Mouse (Mus musculus) ovary, postnatal 14 days (tissue): Measurements from ENCODE around the gene Sh3pxd2b.

ENCODE experiments used
- DNase-seq: peaks from one replicate; pipeline ENCODE4 v3.0.0; 2022; ENCODE audit warnings: low spot score

Gene Sh3pxd2b

DNA sequence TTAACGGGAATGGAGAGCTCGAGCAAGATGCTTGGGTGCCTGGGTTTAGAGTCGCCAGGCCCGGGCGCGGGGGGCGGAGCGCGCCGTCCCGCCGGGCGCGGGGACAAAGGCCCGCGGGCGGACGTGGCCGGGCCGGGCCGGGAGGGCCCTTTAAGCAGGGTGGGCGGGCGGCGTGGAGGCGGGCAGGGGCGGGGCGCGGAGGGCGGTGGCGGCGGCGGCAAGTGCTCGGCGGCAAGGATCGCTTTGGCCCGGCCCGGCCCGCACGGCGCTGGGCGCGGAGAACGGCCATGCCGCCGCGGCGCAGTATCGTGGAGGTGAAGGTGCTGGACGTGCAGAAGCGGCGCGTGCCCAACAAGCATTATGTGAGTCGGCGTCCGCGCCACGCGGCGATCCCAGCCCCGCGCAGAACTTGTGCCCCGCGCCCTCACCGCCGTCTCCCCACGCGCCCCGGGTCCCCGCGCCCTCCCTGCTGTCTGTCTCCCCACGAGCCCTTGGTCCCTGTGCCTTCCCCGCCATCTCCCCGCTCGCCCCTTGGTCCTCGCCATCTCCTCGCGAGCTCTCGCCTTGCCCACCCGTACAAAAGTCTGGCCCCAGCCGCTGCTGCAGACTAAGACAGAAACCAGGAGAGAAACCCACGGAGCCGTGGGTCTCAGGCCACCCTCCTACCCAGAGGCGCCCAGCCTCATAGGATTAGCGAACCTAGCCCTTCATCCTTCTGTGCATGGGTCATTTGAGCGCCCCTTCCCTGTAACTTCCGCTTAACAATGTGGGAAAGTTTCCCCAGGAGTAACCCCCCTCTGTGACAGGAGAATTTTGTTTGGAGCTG, at the start of gene Sh3pxd2b:
Sh3pxd2b (plus strand) TSS at position 214 of the 826 bp plus-strand sequence.
- peak; percentile 55 for DNase-seq

DNA sequence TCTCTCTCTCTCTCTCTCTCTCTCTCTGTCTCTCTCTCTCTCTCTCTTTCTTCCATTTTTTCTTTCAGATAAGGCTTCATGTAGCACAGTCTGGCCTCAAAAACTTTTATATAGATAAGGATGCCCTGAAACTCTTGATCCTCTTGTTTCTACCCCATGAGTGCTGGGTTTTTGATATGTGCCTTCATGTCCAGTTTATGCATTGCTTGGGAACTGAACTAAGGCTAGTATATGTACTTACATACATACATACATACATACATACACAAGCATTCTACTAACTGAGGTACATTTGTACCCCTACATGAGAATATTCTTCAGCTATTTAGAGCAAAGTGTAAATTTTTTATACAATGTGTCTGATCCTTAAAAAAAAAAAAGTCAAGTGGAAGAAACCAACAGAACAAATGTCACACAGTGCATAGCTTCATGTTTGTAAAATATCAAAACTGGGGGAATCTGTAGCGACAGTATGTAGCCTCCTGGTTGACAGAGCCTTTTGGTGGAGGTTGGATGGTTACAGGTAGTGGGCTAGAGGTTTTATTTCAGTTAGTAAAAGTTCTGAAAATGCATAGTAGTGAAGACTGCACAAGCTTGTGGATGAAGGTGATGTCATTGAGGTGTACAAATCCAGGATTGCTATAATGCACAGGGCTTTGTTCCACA, 49.6 kb upstream of the Sh3pxd2b start:
- no peak for DNase-seq

DNA sequence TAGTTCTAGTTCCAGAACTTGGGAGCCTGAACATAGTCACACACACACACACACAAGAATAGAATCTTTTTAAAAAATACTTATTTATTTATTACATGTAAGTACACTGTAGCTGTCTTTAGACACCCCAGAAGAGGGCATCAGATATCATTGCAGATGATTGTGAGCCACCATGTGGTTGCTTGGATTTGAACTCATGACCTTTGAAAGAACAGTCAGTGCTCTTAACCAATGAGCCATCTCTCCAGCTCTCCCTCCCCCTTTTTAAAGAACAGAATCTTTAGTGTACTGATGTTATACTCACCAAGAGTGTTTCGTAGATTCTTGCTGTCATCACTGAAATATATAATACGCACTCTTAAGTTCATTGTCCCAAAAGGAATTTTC, 49.1 kb upstream of the Sh3pxd2b start:
- DNase-seq = no peak

DNA sequence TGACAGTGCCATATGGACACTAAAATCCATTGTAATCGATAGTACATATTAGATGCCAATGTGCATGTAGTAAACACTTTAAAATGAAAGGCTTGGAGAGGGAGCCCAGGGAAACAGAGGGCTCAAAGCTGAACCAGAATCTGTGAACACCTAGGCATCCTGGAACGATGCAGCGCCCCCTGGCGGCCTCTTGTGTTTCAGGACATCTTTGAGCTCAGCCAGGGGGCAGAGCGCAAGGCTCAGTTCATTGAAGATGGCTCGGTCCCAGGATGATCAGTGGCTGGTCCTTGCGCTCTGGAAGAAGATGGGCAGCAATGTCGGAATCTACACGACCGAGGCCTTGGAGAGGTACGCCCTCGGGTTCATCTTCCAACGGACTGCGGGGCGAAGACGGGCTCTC, 47.8 kb upstream of the Sh3pxd2b start, which contains the start of gene Hbq1a:
Hbq1a (plus strand) TSS at position 205 of the 400 bp plus-strand sequence.
- DNase-seq = peak; percentile 45

DNA sequence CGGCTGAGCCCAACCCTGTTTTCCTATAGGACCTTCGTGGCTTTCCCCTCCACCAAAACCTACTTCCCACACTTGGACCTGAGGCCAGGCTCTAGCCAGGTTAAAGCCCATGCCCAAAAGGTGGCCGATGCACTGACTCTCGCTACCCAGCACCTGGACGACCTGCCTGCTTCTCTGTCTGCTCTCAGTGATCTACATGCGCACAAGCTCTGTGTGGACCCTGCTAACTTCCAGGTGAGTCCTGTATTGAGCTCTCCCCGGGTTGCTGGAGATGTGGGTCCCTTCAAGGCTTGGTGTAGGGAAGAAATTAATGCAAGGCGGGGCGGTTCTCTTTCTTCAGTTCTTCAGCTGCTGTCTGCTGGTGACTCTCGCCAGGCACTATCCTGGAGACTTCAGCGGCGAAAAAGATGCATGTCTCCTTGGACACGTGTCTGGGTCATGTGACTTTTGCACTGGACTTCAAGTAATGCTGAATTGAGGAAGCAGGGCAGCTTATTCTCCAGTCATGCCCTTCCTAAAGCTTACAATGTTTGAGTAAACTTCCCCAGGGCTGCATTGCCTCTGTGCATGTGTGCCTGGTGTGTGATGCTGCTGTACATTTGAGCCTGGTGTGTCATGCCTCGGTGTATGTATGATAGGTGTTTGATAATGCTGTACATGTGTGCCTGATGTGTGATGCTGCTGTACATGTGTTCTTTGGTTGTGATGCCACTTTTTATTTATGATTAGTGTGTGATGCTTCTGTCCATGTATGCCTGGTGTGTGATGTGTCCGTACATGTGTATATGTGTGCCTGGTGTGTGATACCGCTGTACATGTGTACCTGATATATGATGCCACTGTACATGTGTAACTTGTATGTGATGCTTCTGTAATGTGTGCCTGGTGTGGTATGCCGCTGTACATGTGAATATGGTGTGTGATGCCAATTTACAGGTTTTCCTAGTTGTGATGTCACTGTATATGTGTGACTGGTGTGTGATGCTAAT, 47.0 kb upstream of the Sh3pxd2b start:
- DNase-seq = no peak

DNA sequence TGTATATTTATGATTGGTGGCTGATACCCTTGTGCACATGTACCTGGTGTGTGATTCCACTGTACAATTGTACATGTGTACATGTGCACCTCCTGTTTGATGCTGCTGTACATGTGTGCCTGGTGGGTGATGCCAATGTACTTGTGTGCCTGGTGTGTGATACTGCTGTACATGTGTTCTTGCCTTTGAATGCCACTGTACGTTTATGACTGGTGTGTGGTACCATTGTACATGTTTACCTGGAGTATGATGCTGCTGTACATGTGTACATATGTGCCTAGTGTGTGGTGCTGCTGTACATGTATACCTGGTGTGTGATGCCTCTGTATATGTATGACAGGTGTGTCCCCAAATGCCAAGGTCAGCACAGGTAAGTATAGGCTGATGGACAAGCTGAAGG, 46.1 kb upstream of the Sh3pxd2b start:
- no peak for DNase-seq

DNA sequence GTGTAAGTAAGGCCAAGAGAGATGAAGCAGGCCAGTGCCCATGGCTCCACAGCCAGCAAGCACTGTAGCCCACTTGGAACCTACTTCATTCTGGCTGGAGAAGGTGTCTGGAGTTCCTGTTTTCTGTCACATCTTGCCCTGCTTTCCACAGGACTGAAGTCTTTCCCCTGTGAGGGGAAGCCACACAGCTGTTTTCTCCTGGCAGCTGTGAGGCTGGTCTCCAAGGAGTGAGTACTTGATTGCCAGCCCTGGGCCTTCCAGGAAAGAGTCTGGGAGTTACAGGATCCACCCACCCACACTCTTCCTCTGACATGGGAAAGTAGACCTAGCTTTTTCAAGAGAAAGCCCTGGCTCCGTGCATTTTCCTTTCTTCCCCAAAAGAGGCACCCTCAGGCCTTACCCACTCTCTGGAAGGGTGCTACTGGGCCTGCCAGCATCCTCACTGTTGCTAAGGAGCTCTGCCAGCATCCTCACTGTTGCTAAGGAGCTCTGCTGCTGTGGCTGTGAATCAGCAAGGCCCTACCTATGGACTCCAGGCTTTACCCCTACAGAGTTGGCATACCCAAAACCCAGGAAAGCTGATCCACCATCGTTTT, 44.7 kb upstream of the Sh3pxd2b start:
- DNase-seq = no peak

DNA sequence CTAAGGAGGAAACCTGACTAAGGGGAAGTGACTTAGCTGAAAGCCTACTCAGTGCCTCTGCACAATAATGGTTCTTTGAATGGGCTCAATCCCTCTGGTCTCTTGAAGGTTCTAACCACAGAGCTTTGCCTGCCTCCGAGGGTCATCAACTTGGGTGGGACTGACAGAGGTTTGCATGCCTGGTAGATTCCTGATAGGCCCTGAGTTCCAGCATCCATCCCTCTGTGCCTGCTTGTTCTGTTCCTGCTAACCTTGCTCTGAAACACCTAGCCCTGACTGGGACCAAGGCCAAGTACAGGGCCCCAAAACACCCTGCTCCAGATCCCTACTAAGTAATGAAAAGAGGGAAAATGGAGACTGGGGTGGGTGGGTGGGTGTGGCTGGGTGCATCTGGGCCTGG, 44.2 kb upstream of the Sh3pxd2b start:
- DNase-seq = no peak

DNA sequence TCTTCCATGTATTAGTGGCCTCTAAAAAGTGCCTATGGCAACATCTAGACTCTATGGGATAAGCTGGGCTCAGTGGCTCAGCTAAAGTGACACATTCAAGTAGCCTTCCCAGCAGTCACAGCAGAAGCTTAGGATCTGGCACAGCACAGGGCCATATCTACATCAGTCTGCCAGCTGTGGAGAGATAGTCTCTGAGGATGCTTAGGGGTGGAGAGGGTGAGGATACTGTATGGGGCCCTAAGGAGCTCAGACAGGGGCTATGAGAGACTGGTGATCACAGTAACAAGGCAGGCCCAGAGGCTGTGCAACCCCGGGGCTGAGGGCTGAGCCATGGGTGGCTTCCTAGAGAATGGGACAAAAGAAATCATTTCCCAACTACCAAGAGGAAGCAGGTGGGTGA, 40.6 kb upstream of the Sh3pxd2b start:
- no peak for DNase-seq

DNA sequence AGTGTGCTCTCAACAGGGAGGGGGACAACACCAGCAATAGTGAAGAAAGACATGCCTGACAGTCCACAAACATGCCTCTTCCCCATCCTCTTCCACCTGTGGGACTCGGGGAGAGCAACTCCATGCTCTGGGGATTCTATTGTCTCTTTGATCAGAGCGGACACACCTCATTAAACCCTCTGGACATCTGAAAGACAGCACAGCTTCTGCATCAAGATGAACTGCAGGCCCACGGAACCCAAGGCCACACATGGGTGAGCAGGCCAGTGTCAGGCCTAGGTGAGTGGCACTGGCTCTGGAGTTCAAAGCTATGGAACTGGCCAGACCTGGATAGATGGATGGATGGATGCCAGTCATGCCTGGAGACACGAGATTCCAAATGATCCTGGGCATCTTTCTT, 38.2 kb upstream of the Sh3pxd2b start:
- DNase-seq = no peak

DNA sequence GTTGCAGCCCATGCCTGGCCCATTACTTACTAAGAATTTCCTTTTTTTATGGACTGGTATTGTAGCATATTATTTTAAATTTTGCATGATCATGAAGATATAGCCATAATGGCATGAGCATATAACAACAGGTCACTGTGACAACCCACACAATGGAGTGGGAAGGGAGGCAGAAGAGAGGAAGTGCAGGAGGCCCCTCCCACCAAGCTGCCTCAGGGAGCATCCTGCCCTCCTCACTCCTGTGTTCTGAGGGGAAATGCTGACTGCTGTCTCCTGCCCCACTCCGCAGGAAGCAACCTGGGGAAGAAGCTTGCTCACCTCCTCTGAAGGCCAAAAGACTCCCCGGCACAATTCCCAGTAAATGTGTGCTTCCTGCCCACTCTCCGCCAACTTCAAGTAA, 37.7 kb upstream of the Sh3pxd2b start:
- no peak for DNase-seq

DNA sequence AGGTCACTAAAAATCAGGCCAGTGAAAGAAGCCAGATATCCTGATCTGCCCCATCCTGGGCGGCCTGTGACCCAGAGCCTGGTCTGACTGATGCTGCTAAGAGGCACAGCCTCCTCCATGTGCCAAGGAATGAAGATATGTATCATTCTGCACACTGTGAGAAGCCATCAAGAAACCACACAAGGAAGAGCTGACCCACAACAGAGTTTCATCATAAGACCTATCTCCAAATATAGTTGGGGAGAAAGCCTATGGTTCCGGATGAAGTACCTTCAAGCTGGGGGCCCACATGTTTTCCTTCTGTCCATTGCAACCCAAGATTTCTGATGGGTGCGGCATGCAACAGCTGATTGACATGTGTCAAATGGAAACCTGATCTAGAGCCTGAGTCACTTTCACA, 31.6 kb upstream of the Sh3pxd2b start:
- DNase-seq = no peak

DNA sequence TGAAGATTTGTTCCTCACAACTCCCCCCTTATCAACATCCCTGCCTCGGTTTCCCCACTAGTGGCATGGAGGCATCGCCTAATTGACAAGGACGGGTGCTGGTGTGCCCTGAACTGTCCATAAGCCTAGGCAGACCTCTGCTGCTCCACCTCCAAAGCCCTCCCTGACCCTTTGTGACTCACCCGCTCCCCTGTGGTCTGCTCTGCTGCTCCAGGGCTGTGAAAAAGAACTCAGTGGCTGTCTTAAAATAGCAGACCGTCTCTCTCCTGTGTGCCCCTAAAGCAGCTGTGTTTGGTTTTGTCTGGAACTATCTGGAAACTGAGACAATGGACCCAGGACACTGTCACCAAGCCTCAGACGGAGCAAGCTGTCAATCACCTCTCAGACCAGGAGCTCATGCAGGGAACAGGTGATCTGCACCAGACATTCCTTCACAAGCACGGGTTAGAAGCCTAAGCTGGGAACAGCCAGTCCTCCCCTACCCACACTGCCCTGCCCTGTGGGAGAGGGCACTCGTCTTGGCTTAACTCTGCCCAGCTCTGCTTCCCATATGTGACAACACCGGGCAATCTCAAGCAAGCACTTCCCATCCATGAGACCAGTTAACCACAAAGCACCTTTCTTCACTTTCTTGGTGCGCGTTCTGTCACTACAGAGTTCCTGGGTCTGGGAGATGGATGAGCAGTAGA, 27.0 kb upstream of the Sh3pxd2b start:
- no peak for DNase-seq

DNA sequence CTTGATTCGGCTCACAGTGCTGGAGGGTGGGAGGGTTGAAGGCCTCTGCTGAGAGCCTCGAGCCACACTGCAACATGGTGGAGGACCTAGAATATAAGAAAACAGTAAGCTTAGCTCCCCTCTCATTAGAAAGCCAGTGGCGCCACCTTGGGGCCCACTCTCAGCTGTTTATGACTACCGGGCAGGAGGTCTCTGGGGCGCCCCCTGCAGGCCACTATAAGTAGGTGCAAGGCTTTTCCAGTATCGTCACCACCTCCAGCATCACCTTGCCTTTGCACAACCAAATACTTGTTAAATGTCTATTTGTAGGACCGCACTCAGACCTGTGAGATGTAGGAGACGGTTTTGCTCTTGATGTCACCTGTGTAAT, 26.4 kb upstream of the Sh3pxd2b start:
- peak; percentile 37 for DNase-seq

DNA sequence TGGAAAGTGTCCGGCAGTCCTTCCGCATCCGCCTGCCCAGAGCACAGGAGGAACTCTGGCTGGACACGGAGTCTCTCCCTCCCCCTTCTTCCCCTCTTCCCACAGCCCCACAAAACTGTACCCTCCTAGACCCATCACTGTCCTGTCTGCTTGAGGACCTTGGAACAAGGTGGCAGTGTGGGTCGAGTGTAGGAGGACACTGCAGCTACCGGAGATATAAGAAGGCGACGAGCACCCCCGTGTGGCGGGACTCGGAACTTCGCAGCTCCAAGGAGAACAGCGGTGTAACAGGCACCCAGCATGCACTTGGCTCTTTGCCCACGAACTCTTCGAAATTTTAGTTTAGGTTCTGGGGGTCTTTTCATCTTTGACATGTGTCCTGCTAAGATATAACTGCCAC, 23.0 kb upstream of the Sh3pxd2b start:
- DNase-seq = peak; percentile 79

DNA sequence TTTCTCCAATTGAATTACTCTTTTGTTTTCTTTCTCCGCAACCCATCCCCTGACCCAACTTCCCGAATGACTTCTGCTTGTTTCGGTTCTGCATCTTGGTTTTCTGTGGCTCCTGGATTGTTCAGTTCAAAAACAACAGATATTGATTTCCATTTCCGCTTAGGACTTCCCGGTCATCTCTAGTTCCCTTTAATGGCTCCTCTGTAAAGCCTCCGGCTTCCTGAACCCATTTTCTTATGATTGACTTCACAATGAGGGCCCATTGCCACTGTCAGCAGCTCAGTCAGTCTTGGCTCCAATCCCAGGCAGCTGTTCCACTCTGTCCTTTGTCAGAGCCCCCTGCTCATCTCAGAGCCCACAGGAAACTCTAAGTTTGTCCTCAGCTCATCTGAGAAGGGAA, 16.5 kb upstream of the Sh3pxd2b start:
- no peak for DNase-seq

DNA sequence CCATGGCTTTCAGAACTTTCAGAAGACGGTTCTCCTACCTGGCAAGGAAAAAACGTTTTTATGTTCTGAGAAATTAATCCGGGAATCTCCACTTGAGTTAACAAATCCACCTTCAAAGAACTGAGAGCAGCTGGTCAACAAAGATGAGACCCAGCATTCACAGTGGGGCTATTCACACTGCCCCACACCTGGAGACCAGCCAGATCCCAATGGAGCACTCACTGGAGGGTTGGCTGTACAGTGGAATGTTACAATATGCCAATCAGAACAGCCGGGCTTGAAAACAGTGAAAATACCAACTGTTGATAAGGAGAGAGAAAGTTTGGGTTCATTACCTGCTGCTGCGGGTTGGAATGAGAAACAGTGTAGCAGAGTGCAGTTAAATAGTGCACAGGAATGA, 15.8 kb upstream of the Sh3pxd2b start:
- no peak for DNase-seq

DNA sequence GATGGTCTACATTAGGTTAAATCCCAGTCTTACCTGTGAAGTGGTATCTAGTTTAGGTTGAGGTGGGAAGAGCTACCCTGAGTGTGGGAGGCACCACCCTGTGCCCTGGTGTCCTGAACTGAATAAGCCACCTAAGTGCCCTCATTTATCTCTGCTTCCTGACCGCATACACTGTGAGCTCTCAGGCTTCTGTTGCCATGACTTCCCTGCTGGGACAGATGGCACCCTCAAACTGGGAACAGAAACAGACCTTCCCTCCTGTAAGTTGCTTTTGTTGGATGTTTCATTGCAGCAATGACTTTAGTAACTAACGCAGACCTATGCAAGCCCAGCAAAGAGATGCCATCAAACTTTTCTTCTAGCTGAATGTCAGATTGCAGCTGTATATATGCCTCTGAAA, 14.4 kb upstream of the Sh3pxd2b start:
- DNase-seq = no peak

DNA sequence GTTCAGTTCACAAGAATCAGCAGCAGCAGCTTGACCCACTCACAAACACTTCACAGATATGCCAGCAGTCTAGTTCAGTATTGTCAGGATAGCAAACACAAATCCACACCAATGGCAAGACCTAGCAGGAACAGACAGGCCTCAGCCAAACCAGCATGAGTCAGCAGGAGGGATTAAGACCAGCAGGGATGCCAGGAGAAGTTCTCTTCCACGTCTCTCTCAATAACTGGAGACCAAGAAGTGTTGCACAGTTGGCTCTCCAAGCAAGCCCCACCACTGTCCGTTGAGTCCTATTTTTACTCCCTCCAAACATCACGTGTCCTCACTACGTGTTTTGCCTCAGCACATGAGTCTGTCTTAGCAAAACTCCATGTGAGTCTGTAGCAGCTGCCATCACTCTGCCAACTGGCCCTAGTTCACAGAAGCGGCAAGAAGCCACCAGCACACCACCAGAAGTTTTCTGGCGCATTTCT, 11.1 kb upstream of the Sh3pxd2b start:
- DNase-seq = no peak

DNA sequence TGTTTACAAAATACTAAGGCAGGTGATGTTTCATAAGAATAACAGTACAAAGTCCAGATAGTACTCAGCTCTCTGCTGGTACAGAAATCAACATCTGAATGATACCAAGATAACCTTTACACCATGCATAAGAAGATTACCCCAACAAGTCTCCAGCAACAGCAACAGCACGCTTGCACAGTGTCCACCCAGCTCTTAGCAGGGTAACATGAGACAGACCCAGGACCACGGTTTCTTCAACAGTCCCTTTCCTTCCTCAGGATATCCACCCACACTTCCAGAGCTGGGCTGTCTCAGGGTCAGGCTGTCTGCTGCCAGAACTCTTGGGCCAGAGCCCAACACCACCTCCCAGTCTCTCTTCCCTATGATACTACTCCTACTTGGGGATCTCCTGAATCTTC, 8.5 kb upstream of the Sh3pxd2b start:
- no peak for DNase-seq
